Comparison of ENCODE assay signal across 13 mouse cellular contexts in genomic region chr2:18673766-18674165, GRCm38 (mm10). TPM values are rescaled to one million over a fixed set of nuclear protein-coding genes. Genes with fewer than 3 reads are reported as not detected.
A peak's percentile ranks its signal among the peaks of the same experiment; 100 is the strongest.
DNase-seq lines count a peak whose midpoint lies in the region; ATAC-seq and TF ChIP-seq lines count a peak whose summit lies in the region.
"Had no signal": no experiment of that assay in that cellular context is flagged by ENCODE, and none has a peak within 500 bp of the region (broad histone marks: within the 10 kb centered on the region; RNA-seq: fewer than 3 reads in every experiment).

No protein-coding gene starts in this region.

- peaks cover 29% of the 10 kb centered on the region for H3K4me1 ChIP-seq in hindbrain, embryonic 13.5 days (replicated peaks)
- peaks cover 11% of the 10 kb centered on the region for H3K4me1 ChIP-seq in hindbrain, embryonic 16.5 days (ENCODE audit: control insufficient read depth, insufficient read depth, low read depth, low read length)
- H3K4me1 ChIP-seq in midbrain, embryonic 13.5 days (replicated peaks): peaks cover 31% of the 10 kb centered on the region
- peaks cover 39% of the 10 kb centered on the region for H3K4me1 ChIP-seq in midbrain, embryonic 10.5 days
- H3K4me1 ChIP-seq in intestine, postnatal 0 days (replicated peaks; ENCODE audit: control insufficient read depth, insufficient read depth, low read length): peaks cover 7% of the 10 kb centered on the region

- H3K4me3 ChIP-seq in hindbrain, embryonic 13.5 days: no peak overlapping the region
- no peak overlapping the region for H3K4me3 ChIP-seq in hindbrain, embryonic 16.5 days (ENCODE audit: low read length)
- H3K4me3 ChIP-seq in midbrain, embryonic 13.5 days (replicated peaks): no peak overlapping the region
- no peak overlapping the region for H3K4me3 ChIP-seq in midbrain, embryonic 10.5 days
- H3K4me3 ChIP-seq in intestine, postnatal 0 days (ENCODE audit: low read depth, low read length): no peak overlapping the region

- H3K9me3 ChIP-seq in hindbrain, embryonic 13.5 days: no peaks in the 10 kb centered on the region
- no peaks in the 10 kb centered on the region for H3K9me3 ChIP-seq in hindbrain, embryonic 16.5 days (ENCODE audit: control insufficient read depth, low read length)
- H3K9me3 ChIP-seq in midbrain, embryonic 13.5 days: no peaks in the 10 kb centered on the region
- no peaks in the 10 kb centered on the region for H3K9me3 ChIP-seq in midbrain, embryonic 10.5 days (replicated peaks)
- H3K9me3 ChIP-seq in intestine, postnatal 0 days (ENCODE audit: control insufficient read depth): no peaks in the 10 kb centered on the region

- ATAC-seq in hindbrain, embryonic 13.5 days (ENCODE audit: low FRiP score): no peak
- no peak for ATAC-seq in hindbrain, embryonic 16.5 days
- ATAC-seq in midbrain, embryonic 13.5 days: no peak
- no peak for ATAC-seq in intestine, postnatal 0 days
- ATAC-seq: lung, postnatal 0 days had no signal

- no peak overlapping the region for H3K9ac ChIP-seq in hindbrain, embryonic 13.5 days
- no peak overlapping the region for H3K9ac ChIP-seq in hindbrain, embryonic 16.5 days (ENCODE audit: low read depth, low read length)
- H3K9ac ChIP-seq in midbrain, embryonic 13.5 days (replicated peaks): no peak overlapping the region
- no peak overlapping the region for H3K9ac ChIP-seq in intestine, postnatal 0 days (ENCODE audit: low read depth, low read length)

- H3K4me2 ChIP-seq in hindbrain, embryonic 13.5 days: peak overlapping the region; percentile 68
- no peak overlapping the region; the same call in 1 of the 2 replicates for H3K4me2 ChIP-seq in hindbrain, embryonic 16.5 days (ENCODE audit: low read length)
- peak overlapping the region; percentile 19; the same call in 1 of the 2 replicates for H3K4me2 ChIP-seq in midbrain, embryonic 13.5 days (replicated peaks)
- peak overlapping the region; percentile 91; the same call in 1 of the 2 replicates for H3K4me2 ChIP-seq in intestine, postnatal 0 days (replicated peaks; ENCODE audit: low read depth)

- H3K27ac ChIP-seq in hindbrain, embryonic 13.5 days: no peak overlapping the region
- no peak overlapping the region for H3K27ac ChIP-seq in hindbrain, embryonic 16.5 days (ENCODE audit: low read depth, low read length)
- no peak overlapping the region for H3K27ac ChIP-seq in midbrain, embryonic 13.5 days
- no peak overlapping the region for H3K27ac ChIP-seq in midbrain, embryonic 10.5 days (replicated peaks)
- H3K27ac ChIP-seq in intestine, postnatal 0 days (ENCODE audit: low read depth, low read length): no peak overlapping the region

- H3K27me3 ChIP-seq in hindbrain, embryonic 13.5 days: peaks cover 13% of the 10 kb centered on the region
- no peaks in the 10 kb centered on the region for H3K27me3 ChIP-seq in hindbrain, embryonic 16.5 days (replicated peaks; ENCODE audit: control insufficient read depth, insufficient read depth, low read length)
- peaks cover 20% of the 10 kb centered on the region for H3K27me3 ChIP-seq in midbrain, embryonic 13.5 days
- H3K27me3 ChIP-seq in midbrain, embryonic 10.5 days (ENCODE audit: low read depth, poor library complexity, severe bottlenecking): peaks cover 62% of the 10 kb centered on the region
- 0 out of 2 replicates have a peak, but pooled peaks cover 8% of the 10 kb centered on the region for H3K27me3 ChIP-seq in intestine, postnatal 0 days (replicated peaks; ENCODE audit: control insufficient read depth, insufficient read depth, low read length)

- 44% methylated on average over 4 of the region's 4 CpGs for WGBS in hindbrain, embryonic 13.5 days
- WGBS in hindbrain, embryonic 16.5 days: 57% methylated on average over 4 of the region's 4 CpGs
- WGBS in midbrain, embryonic 13.5 days: 45% methylated on average over 4 of the region's 4 CpGs
- 4% methylated on average over 4 of the region's 4 CpGs for WGBS in midbrain, embryonic 10.5 days
- 69% methylated on average over 4 of the region's 4 CpGs for WGBS in intestine, postnatal 0 days

- H3K36me3 ChIP-seq in hindbrain, embryonic 13.5 days: no peaks in the 10 kb centered on the region
- no peaks in the 10 kb centered on the region for H3K36me3 ChIP-seq in hindbrain, embryonic 16.5 days (ENCODE audit: control insufficient read depth, insufficient read depth, low read length)
- no peaks in the 10 kb centered on the region for H3K36me3 ChIP-seq in midbrain, embryonic 13.5 days
- H3K36me3 ChIP-seq in midbrain, embryonic 10.5 days: no peaks in the 10 kb centered on the region
- no peaks in the 10 kb centered on the region for H3K36me3 ChIP-seq in intestine, postnatal 0 days (ENCODE audit: control insufficient read depth, insufficient read depth)

- no peak for DNase-seq in midbrain, embryonic 10.5 days (ENCODE audit: low spot score)
- DNase-seq in ZHBTc4 (ENCODE audit: low read depth, low spot score): peak; percentile 28
- no peak for DNase-seq in thymus, postnatal 14 days
- DNase-seq in cerebellum, postnatal 10 days: no peak
- DNase-seq: adrenal gland, adult 8-10 months; kidney, adult 18-20 months; thymus, postnatal 4 days had no signal

- no peak for TF ChIP-seq CTCF in intestine, postnatal 0 days (IDR thresholded peaks at IDR 0.05; ENCODE audit: low read depth)

RNA-seq across cellular contexts. Expression of gene Commd3, which starts 1.6 kb away (rescaled TPM):
- 207 and 214 TPM in 2 replicates for polyA plus RNA-seq in hindbrain, embryonic 13.5 days (2015; fragmentation: Nextera tagmentation; extraction: Ambion mirVana)
- 177 and 182 TPM in 2 replicates for polyA plus RNA-seq in hindbrain, embryonic 16.5 days (2015; fragmentation: Nextera tagmentation; extraction: Ambion mirVana)
- polyA plus RNA-seq in midbrain, embryonic 13.5 days (2015; fragmentation: Nextera tagmentation; extraction: Ambion mirVana): 189 and 191 TPM in 2 replicates
- polyA plus RNA-seq in midbrain, embryonic 10.5 days (2016; fragmentation: Nextera tagmentation; extraction: Ambion mirVana): 82.0 and 101 TPM in 2 replicates
- polyA plus RNA-seq in intestine, postnatal 0 days (2015; fragmentation: Nextera tagmentation; extraction: Ambion mirVana): 205 and 218 TPM in 2 replicates

RNA-seq across cellular contexts. Expression of gene Bmi1, which starts 3.1 kb away (rescaled TPM):
- polyA plus RNA-seq in hindbrain, embryonic 13.5 days (2015; fragmentation: Nextera tagmentation; extraction: Ambion mirVana): 30.5 and 32.7 TPM in 2 replicates
- 14.0 and 15.6 TPM in 2 replicates for polyA plus RNA-seq in hindbrain, embryonic 16.5 days (2015; fragmentation: Nextera tagmentation; extraction: Ambion mirVana)
- 33.9 and 34.2 TPM in 2 replicates for polyA plus RNA-seq in midbrain, embryonic 13.5 days (2015; fragmentation: Nextera tagmentation; extraction: Ambion mirVana)
- polyA plus RNA-seq in midbrain, embryonic 10.5 days (2016; fragmentation: Nextera tagmentation; extraction: Ambion mirVana): 25.5 and 26.6 TPM in 2 replicates
- 9.9 and 10.3 TPM in 2 replicates for polyA plus RNA-seq in intestine, postnatal 0 days (2015; fragmentation: Nextera tagmentation; extraction: Ambion mirVana)

RNA-seq across cellular contexts. Expression of gene Spag6, which starts 20.1 kb away (rescaled TPM):
- 0.16 and 0.32 TPM in 2 replicates for polyA plus RNA-seq in hindbrain, embryonic 13.5 days (2015; fragmentation: Nextera tagmentation; extraction: Ambion mirVana)
- 0.06 and 0.14 TPM in 2 replicates for polyA plus RNA-seq in hindbrain, embryonic 16.5 days (2015; fragmentation: Nextera tagmentation; extraction: Ambion mirVana)
- polyA plus RNA-seq in midbrain, embryonic 13.5 days (2015; fragmentation: Nextera tagmentation; extraction: Ambion mirVana): 0.24 and 0.28 TPM in 2 replicates
- polyA plus RNA-seq in midbrain, embryonic 10.5 days (2016; fragmentation: Nextera tagmentation; extraction: Ambion mirVana): 0.10 and 0.51 TPM in 2 replicates
- 0.08 TPM in 1 of 2 replicates, not detected in the other for polyA plus RNA-seq in intestine, postnatal 0 days (2015; fragmentation: Nextera tagmentation; extraction: Ambion mirVana)
- polyA plus RNA-seq: erythroblast, embryonic 14.5 days had no signal
